Mouse (Mus musculus) layer of hippocampus, adult 11-12 months (tissue): ENCODE measurements around the gene Henmt1.

ENCODE experiments used
- DNase-seq: peaks from one replicate; pipeline ENCODE4 v3.0.0; 2022; ENCODE audit warnings: low spot score

The Henmt1 gene

DNA sequence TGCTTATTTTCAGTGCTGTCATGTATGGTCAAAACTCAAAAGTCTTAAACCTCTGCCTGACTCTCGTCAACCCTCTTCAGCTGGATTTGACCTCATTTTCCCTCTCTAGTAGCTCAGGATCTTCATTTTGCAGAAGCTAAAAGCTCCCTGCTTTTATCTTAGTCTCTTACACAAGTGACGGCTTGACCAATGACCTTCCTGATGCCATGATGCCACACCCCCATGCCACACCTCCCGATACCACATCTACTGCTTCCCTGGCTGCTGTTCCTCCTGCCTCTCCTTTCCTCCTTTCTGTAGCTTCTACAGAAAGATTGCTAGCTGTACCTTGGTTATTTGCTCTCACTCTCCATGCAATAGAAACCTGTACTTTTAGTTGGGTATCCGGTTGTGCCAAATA is 58.1 kb downstream of the Henmt1 start:
- DNase-seq: no peak

DNA sequence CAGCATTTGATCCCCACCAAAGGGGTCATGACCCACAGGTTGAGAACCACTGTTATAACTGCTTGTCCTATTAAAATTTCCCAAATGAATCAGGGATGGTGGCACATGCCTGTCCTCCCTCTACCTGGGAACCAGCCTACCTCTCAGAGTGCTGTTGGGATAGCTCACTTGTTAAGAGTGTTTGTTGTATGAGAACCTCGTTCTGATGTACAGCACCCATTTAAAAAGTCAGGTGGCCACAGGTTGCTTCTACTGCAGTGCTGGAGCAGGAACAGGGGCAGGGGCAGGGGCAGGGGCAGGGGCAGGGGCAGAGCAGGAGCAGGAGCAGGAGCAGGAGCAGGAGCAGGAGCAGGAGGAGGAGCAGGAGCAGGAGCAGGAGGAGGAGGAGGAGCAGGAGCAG is 59.5 kb downstream of the Henmt1 start:
- no peak for DNase-seq

- no peak for DNase-seq
Measured at GRCm38 (mm10) chr3:109005777-109006176, 66.1 kb downstream of the Henmt1 start.

GRCm38 (mm10) chr3:109008180-109008579 is 68.5 kb downstream of the Henmt1 start:
- no peak for DNase-seq
